ENCODE assay signal across 8 mouse cellular contexts in genomic region chr9:13716316-13717099, GRCm38 (mm10). TPM values are rescaled to one million over a fixed set of nuclear protein-coding genes. Genes with fewer than 3 reads are reported as not detected.
A peak's percentile ranks its signal among the peaks of the same experiment; 100 is the strongest.
DNase-seq lines count a peak whose midpoint lies in the region; ATAC-seq and TF ChIP-seq lines count a peak whose summit lies in the region.

No protein-coding gene starts in this region.

- WGBS in embryonic facial prominence, embryonic 14.5 days = 22% methylated on average over 8 of the region's 8 CpGs
- WGBS in heart, embryonic 11.5 days (ENCODE audit: insufficient replicate concordance) = 23% methylated on average over 8 of the region's 8 CpGs
- WGBS in kidney, embryonic 15.5 days = 26% methylated on average over 8 of the region's 8 CpGs
- WGBS in limb, embryonic 15.5 days = 19% methylated on average over 8 of the region's 8 CpGs

- H3K79me3 ChIP-seq in C2C12 (ENCODE audit: low read depth) = no peaks in the 10 kb centered on the region

- no peaks in the 10 kb centered on the region for H3K79me2 ChIP-seq in C2C12 (ENCODE audit: control insufficient read depth, insufficient read depth)
- no peaks in the 10 kb centered on the region for H3K79me2 ChIP-seq in myocyte (ENCODE audit: control insufficient read depth, insufficient read depth)

- H3K9ac ChIP-seq in embryonic facial prominence, embryonic 14.5 days (ENCODE audit: low read depth, low read length) = no peak overlapping the region
- H3K9ac ChIP-seq in heart, embryonic 11.5 days (ENCODE audit: low read depth, low read length) = no peak overlapping the region
- no peak overlapping the region for H3K9ac ChIP-seq in kidney, embryonic 15.5 days
- H3K9ac ChIP-seq in limb, embryonic 15.5 days = no peak overlapping the region

- H3K4me1 ChIP-seq in embryonic facial prominence, embryonic 14.5 days (ENCODE audit: control insufficient read depth, insufficient read depth, low read length) = no peaks in the 10 kb centered on the region
- peaks cover 2% of the 10 kb centered on the region; the same call in 1 of the 2 replicates for H3K4me1 ChIP-seq in heart, embryonic 11.5 days (ENCODE audit: control insufficient read depth, insufficient read depth, low read length)
- H3K4me1 ChIP-seq in kidney, embryonic 15.5 days = 0 out of 2 replicates have a peak, but pooled peaks cover 2% of the 10 kb centered on the region
- peaks cover 2% of the 10 kb centered on the region; the same call in 1 of the 2 replicates for H3K4me1 ChIP-seq in limb, embryonic 15.5 days

- no peak overlapping the region for H3K27ac ChIP-seq in embryonic facial prominence, embryonic 14.5 days (replicated peaks; ENCODE audit: low read depth, low read length)
- H3K27ac ChIP-seq in heart, embryonic 11.5 days (ENCODE audit: low read depth, low read length) = no peak overlapping the region
- H3K27ac ChIP-seq in kidney, embryonic 15.5 days = no peak overlapping the region
- no peak overlapping the region for H3K27ac ChIP-seq in limb, embryonic 15.5 days

- H3ac ChIP-seq in C2C12 (ENCODE audit: control insufficient read depth, insufficient read length, low read depth) = no peak overlapping the region
- H3ac ChIP-seq in myocyte (ENCODE audit: control insufficient read depth, insufficient read length) = no peak overlapping the region

- TF ChIP-seq CTCF in C2C12 (IDR thresholded peaks at IDR 0.05; ENCODE audit: control insufficient read depth, insufficient read depth, insufficient read length) = peak; percentile 23

- H3K4me3 ChIP-seq in C2C12 (ENCODE audit: insufficient read depth, poor library complexity, severe bottlenecking) = no peak overlapping the region
- no peak overlapping the region for H3K4me3 ChIP-seq in embryonic facial prominence, embryonic 14.5 days (ENCODE audit: low read depth, low read length)
- no peak overlapping the region for H3K4me3 ChIP-seq in heart, embryonic 11.5 days (ENCODE audit: low read depth, low read length)
- no peak overlapping the region for H3K4me3 ChIP-seq in kidney, embryonic 15.5 days (replicated peaks)
- no peak overlapping the region for H3K4me3 ChIP-seq in limb, embryonic 15.5 days
- H3K4me3 ChIP-seq in myocyte = no peak overlapping the region

- ATAC-seq in embryonic facial prominence, embryonic 14.5 days (ENCODE audit: low read depth) = peak; percentile 50; the same call in 1 of the 2 replicates
- ATAC-seq in heart, embryonic 11.5 days (replicated peaks; ENCODE audit: insufficient number of reproducible peaks, low FRiP score, low TSS enrichment) = peak; percentile 46; the same call in 1 of the 2 replicates
- peak; percentile 80 for ATAC-seq in kidney, embryonic 15.5 days (replicated peaks; ENCODE audit: low FRiP score)
- ATAC-seq in limb, embryonic 15.5 days (ENCODE audit: insufficient number of reproducible peaks, low FRiP score, low TSS enrichment, low read depth) = no peak

- DNase-seq in adrenal gland, postnatal 4 days (ENCODE audit: low spot score in 2 of 2) = peak; percentile 17 to 48
- peak; percentile 92 for DNase-seq in embryonic facial prominence, embryonic 14.5 days (ENCODE audit: low spot score)
- peak; percentile 60 to 81 for DNase-seq in spleen, postnatal 4 days (ENCODE audit: low spot score in 2 of 2)

- no peaks in the 10 kb centered on the region for H3K27me3 ChIP-seq in C2C12 (ENCODE audit: control insufficient read depth, insufficient read depth, insufficient read length)
- no peaks in the 10 kb centered on the region for H3K27me3 ChIP-seq in embryonic facial prominence, embryonic 14.5 days (replicated peaks; ENCODE audit: control insufficient read depth, insufficient read depth, low read length)
- no peaks in the 10 kb centered on the region for H3K27me3 ChIP-seq in heart, embryonic 11.5 days (ENCODE audit: control insufficient read depth, insufficient read depth, low read length)
- H3K27me3 ChIP-seq in kidney, embryonic 15.5 days = no peaks in the 10 kb centered on the region
- no peaks in the 10 kb centered on the region for H3K27me3 ChIP-seq in limb, embryonic 15.5 days
- no peaks in the 10 kb centered on the region for H3K27me3 ChIP-seq in myocyte (ENCODE audit: control insufficient read depth, insufficient read depth, insufficient read length)

- no peak overlapping the region for H3K4me2 ChIP-seq in embryonic facial prominence, embryonic 14.5 days (ENCODE audit: low read depth, low read length)
- peak overlapping the region; percentile 51 for H3K4me2 ChIP-seq in heart, embryonic 11.5 days
- peak overlapping the region; percentile 44 for H3K4me2 ChIP-seq in kidney, embryonic 15.5 days
- H3K4me2 ChIP-seq in limb, embryonic 15.5 days = 0 out of 2 replicates have a peak overlapping the region, but pooled peaks have one; percentile 31
- H3K4me2 ChIP-seq in myocyte (ENCODE audit: low read depth) = peak overlapping the region; percentile 54

- no peak for TF ChIP-seq POLR2A in myocyte (IDR thresholded peaks at IDR 0.05; ENCODE audit: insufficient read length, low read depth)

- no peaks in the 10 kb centered on the region for H3K9me3 ChIP-seq in embryonic facial prominence, embryonic 14.5 days (ENCODE audit: control insufficient read depth, low read length)
- no peaks in the 10 kb centered on the region for H3K9me3 ChIP-seq in heart, embryonic 11.5 days (replicated peaks; ENCODE audit: control insufficient read depth, low read length)
- no peaks in the 10 kb centered on the region for H3K9me3 ChIP-seq in kidney, embryonic 15.5 days (replicated peaks)
- H3K9me3 ChIP-seq in limb, embryonic 15.5 days = no peaks in the 10 kb centered on the region

- H3K36me3 ChIP-seq in C2C12 (ENCODE audit: control insufficient read depth, insufficient read depth) = no peaks in the 10 kb centered on the region
- H3K36me3 ChIP-seq in embryonic facial prominence, embryonic 14.5 days (ENCODE audit: control insufficient read depth, insufficient read depth, low read length) = no peaks in the 10 kb centered on the region
- H3K36me3 ChIP-seq in heart, embryonic 11.5 days (ENCODE audit: control insufficient read depth, insufficient read depth, low read length) = no peaks in the 10 kb centered on the region
- no peaks in the 10 kb centered on the region for H3K36me3 ChIP-seq in kidney, embryonic 15.5 days
- no peaks in the 10 kb centered on the region for H3K36me3 ChIP-seq in limb, embryonic 15.5 days
- no peaks in the 10 kb centered on the region for H3K36me3 ChIP-seq in myocyte (ENCODE audit: control insufficient read depth, insufficient read depth)

TF ChIP-seq in C2C12, 6 proteins besides CTCF, POLR2A, EP300 and RAD21:
- TF ChIP-seq MYOD1 (IDR thresholded peaks at IDR 0.05; ENCODE audit: control insufficient read depth, insufficient read length, low read depth) = no peak
- no peak for TF ChIP-seq CEBPB (IDR thresholded peaks at IDR 0.05; ENCODE audit: low read depth)
- TF ChIP-seq USF1 (IDR thresholded peaks at IDR 0.05; ENCODE audit: low read depth) = no peak
- TF ChIP-seq MAX (IDR thresholded peaks at IDR 0.05) = no peak
- no peak for TF ChIP-seq FOSL1 (IDR thresholded peaks at IDR 0.05; ENCODE audit: insufficient read depth, low read length, poor library complexity, severe bottlenecking)
- TF ChIP-seq MYOG (IDR thresholded peaks at IDR 0.05; ENCODE audit: control insufficient read depth, extremely low read depth, insufficient read length) = no peak

TF ChIP-seq in myocyte, 11 proteins besides CTCF, POLR2A, EP300 and RAD21:
- TF ChIP-seq REST (IDR thresholded peaks at IDR 0.05; ENCODE audit: insufficient read depth, insufficient read length) (no peak), MYOD1 (IDR thresholded peaks at IDR 0.05; ENCODE audit: control insufficient read depth in 1 of 3, insufficient read length in 2 of 3, low read depth in 2 of 3) (no peak), E2F4 (IDR thresholded peaks at IDR 0.05; ENCODE audit: insufficient read depth) (no peak), MAX (IDR thresholded peaks at IDR 0.05; ENCODE audit: low read depth) (no peak)

RNA-seq across cellular contexts. Expression of gene Mtmr2, which starts 31.7 kb away (rescaled TPM):
- 30.8 TPM for polyA plus RNA-seq in C2C12 (2012; fragmentation: generic; extraction: Trizol)
- total RNA-seq in adrenal gland, postnatal 4 days (2021) = 10 to 100 TPM; 79.1 to 79.2 TPM
- polyA plus RNA-seq in embryonic facial prominence, embryonic 14.5 days (2014; fragmentation: Nextera tagmentation; extraction: Ambion mirVana) = 64.9 and 72.3 TPM in 2 replicates
- polyA plus RNA-seq in heart, embryonic 11.5 days (2014; fragmentation: Nextera tagmentation; extraction: Ambion mirVana) = 56.0 and 60.4 TPM in 2 replicates
- 86.5 and 87.7 TPM in 2 replicates for polyA plus RNA-seq in kidney, embryonic 15.5 days (2015; fragmentation: Nextera tagmentation; extraction: Ambion mirVana)
- polyA plus RNA-seq in limb, embryonic 15.5 days (2015; fragmentation: Nextera tagmentation; extraction: Ambion mirVana) = 71.2 and 76.1 TPM in 2 replicates
- 20.9 TPM for polyA plus RNA-seq in myocyte (2012; fragmentation: generic; extraction: Trizol)

Comparison
In these comparisons a context has a peak if more than half of its experiments do, and no peak if none do; other contexts are left out.
1. DNase-seq: peak in every context shown above with its lines; median percentile 92 in embryonic facial prominence, embryonic 14.5 days; 70 in spleen, postnatal 4 days; 32 in adrenal gland, postnatal 4 days.